Mouse (Mus musculus) heart, adult 2 months (tissue): ENCODE data around the gene Tulp2. TPM values are rescaled to one million over a fixed set of nuclear protein-coding genes. Genes with fewer than 3 reads are reported as not detected.
A peak's percentile ranks its signal among the peaks of the same experiment; 100 is the strongest.
"Not testable (repeated sequence)": the region's sequence is repeated elsewhere in the genome, so short reads cannot be mapped to it uniquely, and the experiment has no call there.

Experiments used
- DNase-seq, 2 experiments: peaks; one replicate each; pipeline ENCODE4 v3.0.0; 2021
- H3K27ac ChIP-seq: fragments of 200-600 bp; 2 replicates; pipeline ENCODE4 v1.8.1; 2022
- H3K27me3 ChIP-seq: fragments of 200-500 bp; 2 replicates; pipeline ENCODE4 v1.6.1; 2012; ENCODE audit warnings: mild to moderate bottlenecking, low read length, inconsistent platforms, mixed read lengths; ENCODE audit not compliant: control insufficient read depth, insufficient read depth
- H3K36me3 ChIP-seq: fragments of 200-500 bp; 2 replicates; pipeline ENCODE4 v1.6.1; 2012; ENCODE audit warnings: low read length, inconsistent platforms; ENCODE audit not compliant: control insufficient read depth, insufficient read depth
- H3K4me1 ChIP-seq: fragments of 200-500 bp; 2 replicates; pipeline ENCODE4 v1.6.1; 2011; ENCODE audit warnings: low read length; ENCODE audit not compliant: control insufficient read depth, insufficient read depth
- H3K4me3 ChIP-seq: fragments of 200-600 bp; 2 replicates; pipeline ENCODE4 v1.8.1; 2022
- H3K79me2 ChIP-seq: fragments of 200-500 bp; replicated peaks from 2 replicates; pipeline ENCODE4 v1.6.1; 2012; ENCODE audit warnings: mild to moderate bottlenecking, inconsistent platforms, low read length, moderate library complexity, mixed read lengths; ENCODE audit not compliant: control insufficient read depth, insufficient read depth
- H3K9ac ChIP-seq: fragments of 200-500 bp; 2 replicates; pipeline ENCODE4 v1.6.1; 2012; ENCODE audit warnings: low read depth, mild to moderate bottlenecking, control low read depth, inconsistent platforms, low read length, mixed read lengths
- CTCF ChIP-seq: fragments of 200-600 bp; IDR thresholded peaks from 2 replicates; pipeline ENCODE4 v1.8.1; 2022; ENCODE audit warnings: antibody characterized with exemption, mild to moderate bottlenecking, moderate library complexity
- EP300 ChIP-seq: fragments of 200-500 bp; IDR thresholded peaks from 2 replicates; pipeline ENCODE4 v1.6.1; 2011; ENCODE audit warnings: low read depth, low read length, control low read depth; ENCODE audit not compliant: insufficient read depth
- POLR2A ChIP-seq: fragments of 200-500 bp; IDR thresholded peaks from 2 replicates; pipeline ENCODE4 v1.6.1; 2011; ENCODE audit warnings: mild to moderate bottlenecking, low read depth, low read length, control low read depth; ENCODE audit not compliant: insufficient read depth
- WGBS: fragments of 180-500 bp; shearing (Covaris S2); methylation state at CpG from one replicate; pipeline ENCODE4 v1.1.7; 2018; 5-methylcytosine and 5-hydroxymethylcytosine counted together
- intact Hi-C: fragments of 180-260 bp; cut with DNase I; formaldehyde crosslinking; loops from one replicate; pipeline ENCODE4 v1.15.1; 2025
- polyA plus RNA-seq: library from polyadenylated mRNA; depleted of rRNA; stranded (reverse); fragments of >200 nt; gene quantifications from 2 replicates; pipeline ENCODE4 v1.2.3, GENCODE M21; 2012
- total RNA-seq, 2 experiments: library from RNA; stranded (reverse); gene quantifications; 2 replicates each; pipeline ENCODE4 v1.2.3; 2021

The Tulp2 gene
- total and polyA plus RNA-seq, 3 experiments, result 0.27 TPM; not detected in 2

DNA sequence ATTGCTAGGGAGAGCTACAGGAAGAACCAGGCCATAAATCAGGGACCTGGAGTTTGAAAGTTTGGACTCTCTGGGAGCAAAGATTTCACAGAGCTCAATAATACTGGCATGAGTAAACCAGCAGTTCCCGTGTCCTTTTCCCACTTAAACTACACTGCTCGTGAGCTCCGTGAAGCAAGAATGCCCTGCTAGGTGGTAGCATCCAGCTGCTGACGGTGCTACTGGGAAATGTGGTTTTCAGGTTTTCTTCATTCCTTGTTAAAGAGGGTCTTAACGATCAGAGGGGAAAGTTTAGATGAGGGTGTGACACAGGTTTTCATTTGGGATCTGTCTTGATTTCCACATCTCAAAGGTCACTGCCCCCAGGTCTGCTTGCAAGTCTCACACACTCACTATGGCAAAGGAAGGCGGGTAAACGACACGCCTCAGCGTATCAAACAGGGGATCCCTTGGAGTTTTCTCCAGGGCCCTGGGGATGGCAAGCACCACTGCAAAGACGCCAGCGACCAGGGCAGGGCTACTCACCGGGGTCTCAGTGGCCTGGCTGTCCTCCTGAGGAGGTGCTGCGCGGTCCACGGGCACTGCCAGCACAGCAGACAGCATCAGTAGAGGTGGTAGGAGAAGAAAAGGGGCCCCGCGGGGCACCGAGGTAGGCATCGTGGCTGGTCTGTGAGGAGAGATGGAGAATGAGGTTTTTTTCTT lies 27.7 kb downstream of the Tulp2 start:
- Histone ChIP-seq H3K27ac (peak overlapping the region; percentile 96), H3K79me2 (no peaks in the 10 kb centered on the region), H3K4me1 (peaks cover 3% of the 10 kb centered on the region), H3K4me3 (peak overlapping the region; percentile 77), H3K36me3 (no peaks in the 10 kb centered on the region; the same call in 1 of the 2 replicates), H3K9ac (peak overlapping the region; percentile 95), H3K27me3 (no peaks in the 10 kb centered on the region)
- DNase-seq, result no peak
- intact Hi-C loops, result loop anchor here (2.0 kb wide), 1 partner anchor 15 kb away; no protein-coding TSS in a partner anchor
- WGBS, result 32% methylated on average over 19 of the region's 19 CpGs
- TF ChIP-seq EP300 (no peak), POLR2A (no peak), CTCF (no peak)

DNA sequence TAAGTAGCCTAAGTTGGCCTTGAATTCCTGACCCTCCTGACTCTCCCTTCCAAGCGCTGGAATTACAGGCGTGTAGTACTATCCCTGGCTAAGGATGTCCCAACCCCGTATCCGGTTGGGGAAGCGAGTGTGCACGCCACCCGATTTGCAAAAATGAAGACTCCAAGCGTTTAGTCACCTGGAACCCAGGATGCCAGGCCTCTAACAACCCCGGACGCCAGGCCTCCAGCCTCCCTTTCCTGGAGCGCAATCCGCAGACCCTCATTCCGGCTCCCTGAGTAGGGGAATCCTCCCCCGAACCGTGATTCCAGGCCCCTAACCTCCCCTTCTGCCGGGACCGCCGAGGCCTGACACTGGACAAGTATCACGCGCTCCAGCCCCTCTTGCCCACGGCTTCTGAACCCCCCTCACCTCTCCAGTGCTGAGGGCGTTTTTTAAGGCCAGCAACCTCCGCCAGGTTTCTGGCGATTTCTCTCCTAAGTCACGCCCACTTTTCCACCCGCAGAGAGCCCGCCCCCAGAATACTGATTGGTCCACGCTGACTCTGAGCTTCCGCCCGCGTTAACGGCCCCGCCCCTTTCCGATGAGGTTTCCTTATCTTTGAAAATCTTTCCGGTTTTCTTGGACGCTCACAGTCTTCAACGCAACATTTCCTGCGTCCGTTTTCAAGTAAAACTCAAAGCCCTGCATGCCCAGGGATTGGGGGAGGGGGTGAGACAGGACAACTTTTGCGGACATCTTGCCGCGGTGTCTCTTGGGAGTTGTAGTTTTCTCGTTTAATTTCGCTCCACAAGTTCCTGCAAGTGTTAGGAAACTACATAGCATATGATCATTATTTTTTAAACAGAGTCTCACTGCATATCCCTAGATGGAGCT lies 28.5 kb downstream of the Tulp2 start, which contains the start of gene Nucb1:
Nucb1 (minus strand) TSS at position 495 of the 876 bp plus-strand sequence.
- Histone ChIP-seq H3K4me3 (peak within 1 kb of the TSS; percentile 77), H3K36me3 (no peaks in the 10 kb centered on the region; the same call in 1 of the 2 replicates), H3K27ac (peak within 1 kb of the TSS; percentile 96), H3K9ac (peak within 1 kb of the TSS; percentile 95), H3K4me1 (peaks cover 3% of the 10 kb centered on the region), H3K79me2 (no peaks in the 10 kb centered on the region), H3K27me3 (no peaks in the 10 kb centered on the region)
- DNase-seq, result peak; percentile 92 to 94
- TF ChIP-seq EP300, result peak; percentile 32; the same call in 1 of the 2 replicates
- TF ChIP-seq POLR2A, result peak; percentile 86
- no peak for TF ChIP-seq CTCF
- WGBS, result under 1% methylated on average over 44 of the region's 44 CpGs
- intact Hi-C loops, result loop anchor here (2.0 kb wide), 2 partner anchors 15 kb away; no protein-coding TSS in a partner anchor

DNA sequence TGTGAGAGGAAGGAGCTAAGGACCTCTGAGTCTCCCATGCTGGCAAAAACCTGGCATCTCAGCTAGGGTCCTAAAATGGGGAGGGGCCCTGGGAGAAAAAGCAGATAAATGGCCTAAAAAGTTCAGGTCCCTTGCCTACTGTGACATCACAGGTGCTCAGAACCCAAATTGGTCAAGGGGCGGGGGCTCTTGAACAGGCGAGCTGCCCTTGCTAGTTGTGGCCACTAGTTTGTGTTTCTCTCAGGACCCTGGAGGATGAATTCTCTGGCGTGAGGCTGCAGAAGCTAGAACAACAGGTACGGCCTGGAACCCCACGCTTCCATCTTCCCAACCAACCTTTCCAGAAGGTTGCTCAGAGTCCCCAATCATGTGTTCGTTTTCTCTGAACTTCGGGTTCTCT lies 32.7 kb downstream of the Tulp2 start:
- H3K27me3 ChIP-seq, result no peaks in the 10 kb centered on the region
- H3K4me1 ChIP-seq, result peaks cover under 1% of the 10 kb centered on the region; the same call in 1 of the 2 replicates
- no peaks in the 10 kb centered on the region for H3K36me3 ChIP-seq
- DNase-seq, result no peak
- no peak overlapping the region for H3K4me3 ChIP-seq
- H3K9ac ChIP-seq, result no peak overlapping the region
- TF ChIP-seq EP300 (no peak), CTCF (no peak), POLR2A (no peak)
- no peaks in the 10 kb centered on the region for H3K79me2 ChIP-seq
- no peak overlapping the region for H3K27ac ChIP-seq
- 89% methylated on average over 7 of the region's 7 CpGs for WGBS
- intact Hi-C loops, result no loop called here

DNA sequence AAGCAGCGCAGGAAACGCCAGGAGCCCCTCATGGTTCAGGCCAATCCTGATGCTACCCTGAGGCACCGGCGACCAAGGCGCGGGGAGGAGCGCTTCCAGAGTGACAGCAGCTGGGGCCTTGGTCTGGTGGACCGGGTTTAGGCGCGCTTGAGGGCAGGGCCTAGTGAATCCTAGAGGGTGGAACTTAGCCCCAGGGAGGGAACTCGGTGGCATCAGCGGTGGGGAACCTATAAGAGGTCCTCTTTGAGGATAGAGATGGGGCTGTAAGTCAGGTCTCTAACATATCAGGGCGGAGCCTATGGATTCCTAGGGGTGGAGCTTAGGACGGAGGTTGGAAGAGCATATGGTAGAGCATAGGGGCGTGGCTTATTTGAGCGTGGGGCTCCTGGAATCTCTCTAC lies 33.8 kb downstream of the Tulp2 start:
- no peaks in the 10 kb centered on the region for H3K4me1 ChIP-seq
- H3K9ac ChIP-seq, result no peak overlapping the region
- no peaks in the 10 kb centered on the region for H3K79me2 ChIP-seq
- TF ChIP-seq EP300, result no peak
- TF ChIP-seq POLR2A, result no peak
- no peak for TF ChIP-seq CTCF
- no peak overlapping the region for H3K27ac ChIP-seq
- intact Hi-C loops, result no loop called here
- no peaks in the 10 kb centered on the region for H3K36me3 ChIP-seq
- 29% methylated on average over 16 of the region's 16 CpGs for WGBS
- no peak overlapping the region for H3K4me3 ChIP-seq
- no peak for DNase-seq
- no peaks in the 10 kb centered on the region for H3K27me3 ChIP-seq

DNA sequence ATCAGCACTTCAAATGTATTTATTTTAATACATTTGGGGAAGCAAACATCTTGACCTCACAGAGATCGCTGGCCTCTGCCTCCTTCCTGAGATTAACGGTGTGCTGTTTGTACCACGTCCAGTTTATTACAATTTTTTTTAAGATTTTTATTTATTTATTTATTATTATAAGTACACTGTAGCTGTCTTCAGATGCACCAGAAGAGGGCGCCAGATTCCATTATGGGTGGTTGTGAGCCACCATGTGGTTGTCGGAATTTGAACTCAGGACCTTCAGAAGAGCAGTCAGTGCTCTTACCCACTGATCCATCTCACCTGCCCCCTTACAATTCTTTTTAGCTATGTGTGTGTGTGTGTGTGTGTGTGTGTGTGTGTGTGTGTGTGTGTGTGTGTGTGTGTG lies 35.2 kb downstream of the Tulp2 start:
- H3K4me1 ChIP-seq, H3K4me3 ChIP-seq, DNase-seq, H3K27me3 ChIP-seq, H3K36me3 ChIP-seq, intact Hi-C loops, H3K9ac ChIP-seq, H3K79me2 ChIP-seq, H3K27ac ChIP-seq: not testable (repeated sequence)
- peak; percentile 66 for TF ChIP-seq CTCF
- 54% methylated on average over 5 of the region's 5 CpGs for WGBS

DNA sequence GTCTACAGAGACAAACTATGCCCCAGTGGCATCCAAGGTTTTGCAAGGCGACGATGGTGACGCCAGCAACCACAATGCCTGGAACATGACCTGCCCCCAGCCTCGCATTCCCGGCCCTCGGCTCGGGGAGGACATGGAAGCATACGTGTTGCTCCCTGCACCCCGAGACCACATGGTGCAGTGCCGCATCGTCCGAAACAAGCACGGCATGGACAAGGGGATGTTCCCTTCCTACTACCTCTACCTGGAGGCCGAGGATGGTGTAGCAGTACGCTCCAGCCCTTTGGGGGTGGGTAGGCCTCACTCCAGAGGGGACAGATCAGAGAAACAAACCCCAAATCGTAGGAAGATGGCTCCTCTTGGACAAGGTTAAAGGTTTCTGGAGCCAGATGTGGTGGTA lies 36.9 kb downstream of the Tulp2 start:
- Histone ChIP-seq H3K27me3 (no peaks in the 10 kb centered on the region), H3K4me3 (no peak overlapping the region), H3K27ac (no peak overlapping the region), H3K9ac (no peak overlapping the region), H3K79me2 (no peaks in the 10 kb centered on the region), H3K36me3 (peaks cover 9% of the 10 kb centered on the region), H3K4me1 (peaks cover 9% of the 10 kb centered on the region)
- DNase-seq, result no peak
- 93% methylated on average over 16 of the region's 16 CpGs for WGBS
- intact Hi-C loops, result no loop called here
- TF ChIP-seq CTCF (no peak), EP300 (no peak), POLR2A (no peak)
